Mouse (Mus musculus) MEL (cell line): ENCODE measurements around the gene Gtpbp10. TPM values are rescaled to one million over a fixed set of nuclear protein-coding genes. Genes with fewer than 3 reads are reported as not detected.

Experiments used
- DNase-seq: peaks from one replicate; pipeline ENCODE4 v3.0.0; 2011; ENCODE audit warnings: low read depth, low spot score
- H3K27ac ChIP-seq: 2 replicates; pipeline ENCODE4 v1.5.1; 2012; ENCODE audit warnings: low read depth, mild to moderate bottlenecking, control low read depth, low read length, moderate library complexity; ENCODE audit not compliant: control insufficient read depth
- H3K27me3 ChIP-seq, 2 experiments: fragments of 150-350 bp in 1 of 2; sonication (generic) in 1 of 2; 2 replicates each; pipeline ENCODE4 v1.6.1; 2012; ENCODE audit warnings: low read length in 2 of 2, mild to moderate bottlenecking in 2 of 2, improper control_type of control experiment in 1 of 2, moderate library complexity in 1 of 2; ENCODE audit not compliant: insufficient read depth in 2 of 2, control insufficient read depth in 1 of 2
- H3K36me3 ChIP-seq, 2 experiments: 2 replicates each; pipeline ENCODE4 v1.6.1; 2012 to 2014; ENCODE audit warnings: low read length in 2 of 2, improper control_type of control experiment in 1 of 2, inconsistent platforms in 1 of 2, mild to moderate bottlenecking in 1 of 2; ENCODE audit not compliant: insufficient read depth in 2 of 2, control insufficient read depth in 1 of 2
- H3K4me1 ChIP-seq, 2 experiments: fragments of 150-350 bp in 1 of 2; sonication (generic) in 1 of 2; 2 replicates each; pipeline ENCODE4 v1.6.1; 2012; ENCODE audit warnings: low read length in 2 of 2, improper control_type of control experiment in 1 of 2, mild to moderate bottlenecking in 1 of 2; ENCODE audit not compliant: insufficient read depth in 2 of 2, control insufficient read depth in 1 of 2
- H3K4me3 ChIP-seq, 2 experiments: fragments of 150-350 bp in 1 of 2; sonication (generic) in 1 of 2; 2 replicates each; pipeline ENCODE4 v1.5.1; 2012; ENCODE audit warnings: low read depth in 2 of 2, low read length in 2 of 2, mild to moderate bottlenecking in 2 of 2, moderate library complexity in 2 of 2, control low read depth in 1 of 2, improper control_type of control experiment in 1 of 2; ENCODE audit not compliant: control insufficient read depth in 1 of 2, insufficient read depth in 1 of 2
- H3K79me2 ChIP-seq: 2 replicates; pipeline ENCODE4 v1.6.1; 2012; ENCODE audit warnings: mild to moderate bottlenecking, low read length, moderate library complexity; ENCODE audit not compliant: control insufficient read depth, poor library complexity, insufficient read depth
- H3K9ac ChIP-seq: 2 replicates; pipeline ENCODE4 v1.6.1; 2012; ENCODE audit warnings: low read depth, mild to moderate bottlenecking, control low read depth, low read length, moderate library complexity; ENCODE audit not compliant: control insufficient read depth, poor library complexity, severe bottlenecking
- H3K9me3 ChIP-seq: fragments of 150-350 bp; sonication (generic); replicated peaks from 2 replicates; pipeline ENCODE4 v1.6.1; 2012; ENCODE audit warnings: mild to moderate bottlenecking, low read length, improper control_type of control experiment, moderate library complexity; ENCODE audit not compliant: insufficient read depth
- BHLHE40 ChIP-seq: IDR thresholded peaks from 2 replicates; pipeline ENCODE4 v1.6.1; 2012; ENCODE audit warnings: low read depth, mild to moderate bottlenecking, inconsistent platforms, low read length, improper control_type of control experiment, borderline replicate concordance
- CHD1 ChIP-seq: IDR thresholded peaks from 2 replicates; pipeline ENCODE4 v1.6.1; 2012; ENCODE audit warnings: low read depth, mild to moderate bottlenecking, inconsistent platforms, low read length, improper control_type of control experiment
- CTCF ChIP-seq, 3 experiments: IDR thresholded peaks in 2 of 3; conservative IDR thresholded peaks in 1 of 3; 2 replicates each; pipeline ENCODE4 v1.5.1; 2011 to 2012; ENCODE audit warnings: low read length in 3 of 3, low read depth in 2 of 3, mild to moderate bottlenecking in 2 of 3, improper control_type of control experiment in 1 of 3, inconsistent platforms in 1 of 3, mixed read lengths in 1 of 3, moderate library complexity in 1 of 3; ENCODE audit not compliant: control insufficient read depth in 1 of 3, insufficient read depth in 1 of 3, poor library complexity in 1 of 3, severe bottlenecking in 1 of 3
- ETS1 ChIP-seq: IDR thresholded peaks from 2 replicates; pipeline ENCODE4 v1.6.1; 2012; ENCODE audit warnings: low read depth, mild to moderate bottlenecking, inconsistent platforms, low read length, improper control_type of control experiment, moderate library complexity
- GABPA ChIP-seq: IDR thresholded peaks from 2 replicates; pipeline ENCODE4 v1.6.1; 2012; ENCODE audit warnings: low read depth, mild to moderate bottlenecking, inconsistent platforms, low read length, improper control_type of control experiment, moderate library complexity
- GATA1 ChIP-seq: IDR thresholded peaks from 2 replicates; pipeline ENCODE4 v1.6.1; 2011; ENCODE audit warnings: low read depth, low read length, improper control_type of control experiment
- HCFC1 ChIP-seq: IDR thresholded peaks from 2 replicates; pipeline ENCODE4 v1.6.1; 2012; ENCODE audit warnings: low read depth, mild to moderate bottlenecking, inconsistent platforms, low read length, improper control_type of control experiment, moderate library complexity
- MAX ChIP-seq: IDR thresholded peaks from 2 replicates; pipeline ENCODE4 v1.6.1; 2011; ENCODE audit warnings: low read length, improper control_type of control experiment
- MAZ ChIP-seq: IDR thresholded peaks from 2 replicates; pipeline ENCODE4 v1.6.1; 2012; ENCODE audit warnings: low read depth, mild to moderate bottlenecking, inconsistent platforms, low read length, improper control_type of control experiment
- MYB ChIP-seq: IDR thresholded peaks from 2 replicates; pipeline ENCODE4 v1.6.1; 2011; ENCODE audit warnings: mild to moderate bottlenecking, low read depth, low read length, improper control_type of control experiment
- MYC ChIP-seq: IDR thresholded peaks from 2 replicates; pipeline ENCODE4 v1.6.1; 2011; ENCODE audit warnings: low read depth, mild to moderate bottlenecking, low read length, improper control_type of control experiment, moderate library complexity
- NELFE ChIP-seq: IDR thresholded peaks from 2 replicates; pipeline ENCODE4 v1.6.1; 2011; ENCODE audit warnings: low read depth, low read length, improper control_type of control experiment
- POLR2AphosphoS5 ChIP-seq: IDR thresholded peaks from 2 replicates; pipeline ENCODE4 v1.6.1; 2012; ENCODE audit warnings: low read depth, borderline replicate concordance, mild to moderate bottlenecking, inconsistent platforms, low read length, moderate library complexity, mixed read lengths
- RCOR1 ChIP-seq: IDR thresholded peaks from 2 replicates; pipeline ENCODE4 v1.6.1; 2012; ENCODE audit warnings: low read depth, mild to moderate bottlenecking, inconsistent platforms, low read length, improper control_type of control experiment
- TAL1 ChIP-seq: IDR thresholded peaks from 2 replicates; pipeline ENCODE4 v1.6.1; 2012; ENCODE audit warnings: mild to moderate bottlenecking, inconsistent platforms, low read length, moderate library complexity, mixed read lengths
- TBP ChIP-seq: IDR thresholded peaks from 2 replicates; pipeline ENCODE4 v1.8.0; 2011; ENCODE audit warnings: low read depth, low read length, improper control_type of control experiment
- TCF12 ChIP-seq: IDR thresholded peaks from 2 replicates; pipeline ENCODE4 v1.6.1; 2014; ENCODE audit warnings: low read depth, mild to moderate bottlenecking, inconsistent platforms, low read length, improper control_type of control experiment, moderate library complexity
- ZKSCAN1 ChIP-seq: IDR thresholded peaks from 2 replicates; pipeline ENCODE4 v1.6.1; 2012; ENCODE audit warnings: low read depth, mild to moderate bottlenecking, inconsistent platforms, low read length, improper control_type of control experiment, moderate library complexity
- ZNF384 ChIP-seq: IDR thresholded peaks from 2 replicates; pipeline ENCODE4 v1.6.1; 2012; ENCODE audit warnings: low read depth, mild to moderate bottlenecking, inconsistent platforms, low read length, improper control_type of control experiment
- polyA plus RNA-seq, 2 experiments: library from polyadenylated mRNA; stranded (reverse) in 1 of 2; unstranded in 1 of 2; fragments of >175 nt in 1 of 2; fragments of >200 nt in 1 of 2; gene quantifications; 2 replicates each; pipeline versions ENCODE4 v1.2.1 to v1.2.4; 2012; ENCODE audit warnings: low replicate concordance in 2 of 2, low read depth in 1 of 2; ENCODE audit not compliant: insufficient read length in 2 of 2, insufficient read depth in 1 of 2, missing spikeins in 1 of 2
- total RNA-seq: library from RNA; depleted of rRNA; stranded (reverse); fragments of 300-350 nt; gene quantifications from 2 replicates; pipeline ENCODE4 v1.2.3, GENCODE M21; 2012

Gene Gtpbp10
- total and polyA plus RNA-seq, 3 experiments, result not detected

DNA sequence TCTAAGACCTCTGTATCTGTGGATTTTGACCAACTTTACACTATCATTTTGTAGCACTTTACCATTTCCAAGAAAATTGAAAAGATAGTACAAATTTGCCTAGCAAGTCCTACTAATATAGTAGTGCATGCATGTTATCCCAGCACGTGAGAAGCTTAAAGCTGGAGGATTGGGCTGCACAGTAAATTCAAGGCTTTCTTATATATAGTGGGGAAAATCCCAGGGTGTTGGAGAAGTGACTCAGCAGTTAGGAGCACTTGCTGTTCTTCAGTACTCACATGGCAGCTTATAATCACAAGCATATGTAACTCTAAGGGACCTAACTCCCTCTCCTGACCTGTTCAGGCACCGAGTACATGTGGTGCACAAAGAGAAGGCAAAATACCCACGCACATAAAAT lies 3.1 kb upstream of the Gtpbp10 start:
- Histone ChIP-seq H3K27ac (no peak overlapping the region), H3K36me3 (no peaks in the 10 kb centered on the region), H3K9ac (no peak overlapping the region), H3K9me3 (no peaks in the 10 kb centered on the region), H3K4me3 (no peak overlapping the region), H3K79me2 (no peaks in the 10 kb centered on the region), H3K27me3 (no peaks in the 10 kb centered on the region), H3K4me1 (no peaks in the 10 kb centered on the region)
- TF ChIP-seq MAZ (no peak), GATA1 (no peak)
- no peak for DNase-seq

DNA sequence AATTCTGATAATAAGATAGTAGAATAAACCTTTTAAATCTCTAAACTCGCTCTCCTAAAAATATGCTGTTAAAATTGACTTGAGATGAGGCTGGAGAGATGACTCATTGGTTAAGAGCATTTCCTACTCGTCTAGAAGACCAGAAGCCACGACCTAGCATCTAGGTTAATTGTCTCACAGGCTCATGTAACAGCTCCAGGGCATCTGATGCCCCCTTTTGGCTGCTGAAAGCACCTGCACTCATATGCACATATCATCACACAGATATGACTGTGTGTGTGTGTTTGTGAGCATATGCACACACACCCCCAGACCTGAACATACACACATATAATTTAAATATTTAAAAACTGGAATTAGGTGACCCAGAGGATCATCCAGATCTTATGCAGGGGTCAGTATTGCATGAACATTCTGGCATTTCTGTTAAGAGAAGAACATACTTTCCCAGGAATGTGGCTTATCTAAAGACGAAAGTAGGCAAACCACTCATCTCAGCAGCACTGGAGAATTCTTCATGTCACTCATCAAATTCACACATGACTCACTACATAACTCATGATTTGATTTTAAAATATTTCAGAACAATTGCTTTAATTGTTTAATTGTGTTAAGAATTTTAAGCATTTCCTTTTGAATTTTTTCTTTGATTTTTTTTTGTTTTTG lies 1.8 kb upstream of the Gtpbp10 start:
- H3K27ac ChIP-seq, result no peak overlapping the region
- TF ChIP-seq CTCF (IDR thresholded peaks at IDR 0.05 in 2 of 3, conservative IDR thresholded peaks at IDR 0.05 in 1 of 3; ENCODE audit: control insufficient read depth in 1 of 3, insufficient read depth in 1 of 3, low read depth in 2 of 3, low read length in 3 of 3, poor library complexity in 1 of 3, severe bottlenecking in 1 of 3) (peak in 1 of 3 experiments; percentile 1; a peak in 1 of 6 replicates), MAX (no peak)
- DNase-seq, result peak; percentile 5
- no peak overlapping the region for H3K4me3 ChIP-seq
- no peaks in the 10 kb centered on the region for H3K36me3 ChIP-seq
- no peaks in the 10 kb centered on the region for H3K27me3 ChIP-seq
- no peak overlapping the region for H3K9ac ChIP-seq
- H3K4me1 ChIP-seq, result no peaks in the 10 kb centered on the region
- no peaks in the 10 kb centered on the region for H3K9me3 ChIP-seq
- no peaks in the 10 kb centered on the region for H3K79me2 ChIP-seq

GRCm38 (mm10) chr5:5559798-5560197 lies 460 bp upstream of the Gtpbp10 start:
- H3K4me1 ChIP-seq, result no peaks in the 10 kb centered on the region
- no peaks in the 10 kb centered on the region for H3K79me2 ChIP-seq
- H3K4me3 ChIP-seq, result no peak overlapping the region
- DNase-seq, result no peak
- no peaks in the 10 kb centered on the region for H3K9me3 ChIP-seq
- TF ChIP-seq TAL1, result no peak
- TF ChIP-seq TCF12, result no peak
- TF ChIP-seq MYB, result no peak
- TF ChIP-seq MYC, result no peak
- no peak for TF ChIP-seq RCOR1
- no peak for TF ChIP-seq TBP
- H3K27me3 ChIP-seq, result no peaks in the 10 kb centered on the region
- no peaks in the 10 kb centered on the region for H3K36me3 ChIP-seq
- no peak overlapping the region for H3K27ac ChIP-seq
- no peak overlapping the region for H3K9ac ChIP-seq

DNA sequence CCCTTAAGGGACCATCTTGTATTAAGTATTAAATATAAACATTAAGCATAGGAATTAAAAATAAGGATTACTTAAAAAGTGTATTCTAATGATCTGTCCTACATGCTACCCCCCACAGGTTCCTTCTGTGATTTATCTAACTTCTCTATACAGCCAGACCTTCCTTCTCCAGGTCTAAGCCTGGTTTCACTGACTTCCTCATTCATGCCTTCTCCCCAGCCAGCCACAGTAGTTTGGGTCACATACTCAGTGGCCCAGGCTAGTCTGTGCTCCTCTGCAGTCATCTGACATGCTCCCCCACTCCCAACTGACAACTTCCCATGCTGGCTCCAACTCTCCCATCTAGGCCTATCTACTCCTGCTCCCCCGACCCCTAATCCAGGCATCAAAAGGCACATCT lies 8.2 kb downstream of the Gtpbp10 start:
- H3K27ac ChIP-seq, result no peak overlapping the region
- DNase-seq, result peak; percentile 2
- no peak overlapping the region for H3K4me3 ChIP-seq
- no peaks in the 10 kb centered on the region for H3K79me2 ChIP-seq
- no peaks in the 10 kb centered on the region for H3K4me1 ChIP-seq
- H3K36me3 ChIP-seq, result no peaks in the 10 kb centered on the region
- no peak overlapping the region for H3K9ac ChIP-seq
- TF ChIP-seq POLR2AphosphoS5, result no peak
- no peak for TF ChIP-seq CHD1
- TF ChIP-seq MYB, result no peak
- no peak for TF ChIP-seq HCFC1
- no peak for TF ChIP-seq NELFE
- TF ChIP-seq MAX, result no peak
- no peak for TF ChIP-seq GATA1
- no peak for TF ChIP-seq ETS1
- no peak for TF ChIP-seq ZNF384
- TF ChIP-seq MYC, result no peak
- TF ChIP-seq TAL1, result no peak
- no peak for TF ChIP-seq GABPA
- TF ChIP-seq ZKSCAN1, result no peak
- TF ChIP-seq BHLHE40, result no peak
- no peaks in the 10 kb centered on the region for H3K9me3 ChIP-seq
- no peaks in the 10 kb centered on the region for H3K27me3 ChIP-seq
